Mouse (Mus musculus): ENCODE results near the gene Arhgef10l. TPM values are rescaled to one million over a fixed set of nuclear protein-coding genes. Genes with fewer than 3 reads are reported as not detected.

Arhgef10l gene
- polyA plus RNA-seq, 1 experiment, result 14.2 TPM

- Histone ChIP-seq H3K4me3 (ENCODE audit: low read depth, low read length) (no peak overlapping the region), H3K4me1 (ENCODE audit: control insufficient read depth, insufficient read depth, insufficient read length, low read length) (no peaks in the 10 kb centered on the region), H3K27me3 (ENCODE audit: control insufficient read depth, insufficient read depth, low read length) (no peaks in the 10 kb centered on the region), H3K36me3 (ENCODE audit: control insufficient read depth, insufficient read depth, low read length) (no peaks in the 10 kb centered on the region), H3K27ac (ENCODE audit: insufficient read depth, low read depth, low read length) (no peak overlapping the region)
- TF ChIP-seq POLR2A (IDR thresholded peaks at IDR 0.05; ENCODE audit: low read depth, low read length) (no peak), CTCF (IDR thresholded peaks at IDR 0.05; ENCODE audit: extremely low read depth, insufficient read length, insufficient replicate concordance, low read depth, low read length) (no peak)
- 46% methylated on average over 8 of the region's 8 CpGs for WGBS
These were observed 190.6 kb downstream of the Arhgef10l start for GRCm38 (mm10) chr4:140475194-140475593.

DNA sequence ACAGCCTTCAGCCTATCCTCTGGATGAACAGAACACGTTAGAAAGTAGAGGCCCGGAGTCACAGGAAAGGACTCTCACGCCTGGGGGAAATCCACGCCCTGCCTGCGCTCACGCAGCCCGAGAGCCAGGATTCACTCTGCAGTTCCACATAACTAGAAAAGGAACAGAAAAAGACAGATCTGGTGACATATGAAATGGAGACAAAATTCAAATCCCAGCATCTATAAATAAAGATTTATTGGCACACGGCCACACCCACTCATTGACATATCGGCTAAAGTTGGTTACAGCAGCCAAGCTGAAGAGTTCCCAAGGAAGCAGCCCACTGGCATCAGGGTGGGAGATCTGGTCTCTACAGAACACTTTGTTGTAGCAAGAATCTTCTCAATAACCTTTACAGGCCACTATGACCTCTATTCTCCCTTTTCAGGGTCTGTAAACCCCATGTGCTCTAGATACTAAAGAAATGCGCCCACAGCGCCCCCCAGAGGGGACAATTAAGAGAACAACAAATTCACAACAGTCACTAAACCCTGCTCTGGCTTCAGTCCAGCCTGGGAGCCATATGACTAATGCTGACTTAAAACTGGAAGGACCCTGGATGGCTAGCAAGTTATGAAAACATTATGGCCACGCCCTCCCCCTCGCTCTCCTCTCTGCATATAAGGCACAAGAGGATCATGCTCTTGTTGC, 195.9 kb downstream of the Arhgef10l start:
- WGBS, result 56% methylated on average over 13 of the region's 13 CpGs
- H3K4me3 ChIP-seq (ENCODE audit: low read depth, low read length), result no peak overlapping the region
- TF ChIP-seq POLR2A (IDR thresholded peaks at IDR 0.05; ENCODE audit: low read depth, low read length) (no peak), CTCF (IDR thresholded peaks at IDR 0.05; ENCODE audit: extremely low read depth, insufficient read length, insufficient replicate concordance, low read depth, low read length) (no peak)
- H3K27ac ChIP-seq (ENCODE audit: insufficient read depth, low read depth, low read length), result no peak overlapping the region
- H3K27me3 ChIP-seq (ENCODE audit: control insufficient read depth, insufficient read depth, low read length), result no peaks in the 10 kb centered on the region
- H3K4me1 ChIP-seq (ENCODE audit: control insufficient read depth, insufficient read depth, insufficient read length, low read length), result no peaks in the 10 kb centered on the region
- H3K36me3 ChIP-seq (ENCODE audit: control insufficient read depth, insufficient read depth, low read length), result no peaks in the 10 kb centered on the region

- Histone ChIP-seq H3K4me1 (ENCODE audit: control insufficient read depth, insufficient read depth, insufficient read length, low read length) (no peaks in the 10 kb centered on the region), H3K27ac (ENCODE audit: insufficient read depth, low read depth, low read length) (no peak overlapping the region), H3K27me3 (ENCODE audit: control insufficient read depth, insufficient read depth, low read length) (no peaks in the 10 kb centered on the region), H3K4me3 (ENCODE audit: low read depth, low read length) (no peak overlapping the region), H3K36me3 (ENCODE audit: control insufficient read depth, insufficient read depth, low read length) (no peaks in the 10 kb centered on the region)
- WGBS, result 65% methylated on average over 17 of the region's 17 CpGs
- no peak for TF ChIP-seq POLR2A (IDR thresholded peaks at IDR 0.05; ENCODE audit: low read depth, low read length)
- TF ChIP-seq CTCF (IDR thresholded peaks at IDR 0.05; ENCODE audit: extremely low read depth, insufficient read length, insufficient replicate concordance, low read depth, low read length), result no peak
These were observed 198.5 kb downstream of the Arhgef10l start for GRCm38 (mm10) chr4:140467254-140467791.

Other genes with a start within 250 kb of the Arhgef10l start
- gene Rcc2, start 34.5 kb upstream of the Arhgef10l start, polyA plus RNA-seq (2012; rRNA removed), result 23.1 and 42.9 TPM in 2 replicates
- gene Padi6, start 76.6 kb upstream of the Arhgef10l start, polyA plus RNA-seq (2012; rRNA removed), result not detected in 2 replicates
- gene Padi4, start 108.2 kb upstream of the Arhgef10l start, polyA plus RNA-seq (2012; rRNA removed), result 0.35 and 0.77 TPM in 2 replicates
- gene Padi3, start 144.6 kb upstream of the Arhgef10l start, polyA plus RNA-seq (2012; rRNA removed), result not detected in 2 replicates
- gene Padi1, start 179.8 kb upstream of the Arhgef10l start, polyA plus RNA-seq (2012; rRNA removed), result 0.04 TPM in 1 of 2 replicates, not detected in the other
- 2.3 and 5.3 TPM in 2 replicates for gene Padi2, start 240.3 kb upstream of the Arhgef10l start, polyA plus RNA-seq (2012; rRNA removed)